28 mouse cellular contexts compared by ENCODE assay signal in the genomic region with DNA sequence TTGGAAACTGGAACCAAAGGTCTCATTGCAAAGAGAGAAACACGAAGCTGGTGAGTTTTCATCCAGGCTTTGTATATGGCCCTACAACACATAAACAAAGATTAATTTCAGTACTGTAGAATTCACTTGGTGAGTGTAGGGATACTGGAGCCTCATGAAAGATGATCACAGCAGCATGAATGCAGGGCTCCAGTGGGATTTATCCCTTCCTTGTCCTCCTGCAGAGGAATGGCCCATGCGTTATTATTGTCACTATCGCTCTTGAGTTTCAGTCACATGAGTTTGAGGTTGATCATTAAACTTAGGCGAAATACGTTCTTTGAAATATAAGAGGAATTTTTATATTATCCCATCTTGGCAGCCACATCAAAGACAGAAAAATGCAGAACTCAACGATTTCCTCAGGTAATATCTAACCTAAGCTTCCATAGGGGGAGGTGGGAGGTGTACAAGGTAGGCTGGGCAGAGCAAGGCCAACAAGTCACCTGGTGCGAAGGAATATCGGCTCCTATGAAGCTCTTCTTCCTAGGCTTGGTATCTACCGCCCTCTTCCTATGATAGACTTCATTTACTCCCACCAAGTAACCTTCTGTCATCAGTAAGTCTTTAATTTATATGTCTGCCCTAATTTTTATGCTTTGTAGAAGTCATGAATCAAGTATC.
DNase-seq lines count a peak whose midpoint lies in the region; ATAC-seq and TF ChIP-seq lines count a peak whose summit lies in the region.
"Had no signal": no experiment of that assay in that cellular context is flagged by ENCODE, and none has a peak within 500 bp of the region (broad histone marks: within the 10 kb centered on the region; RNA-seq: fewer than 3 reads in every experiment).

No protein-coding gene starts in this region.

- no peak for ATAC-seq in heart, embryonic 13.5 days (ENCODE audit: extremely low read depth, insufficient number of reproducible peaks, low FRiP score, low TSS enrichment)
- no peak for ATAC-seq in kidney, embryonic 14.5 days (ENCODE audit: low FRiP score, low TSS enrichment)
- ATAC-seq in intestine, embryonic 15.5 days, result peak; percentile 88
- ATAC-seq: forebrain, embryonic 16.5 days; Patski had no signal

- no peak for TF ChIP-seq POLR2A in small intestine, adult 2 months (IDR thresholded peaks at IDR 0.05; ENCODE audit: low read depth, low read length)

- H3K4me3 ChIP-seq in heart, embryonic 13.5 days, result no peak overlapping the region
- H3K4me3 ChIP-seq in kidney, embryonic 14.5 days (ENCODE audit: low read length), result no peak overlapping the region
- no peak overlapping the region for H3K4me3 ChIP-seq in intestine, embryonic 15.5 days (replicated peaks)
- H3K4me3 ChIP-seq in small intestine, adult 2 months (ENCODE audit: low read depth, low read length), result no peak overlapping the region
- H3K4me3 ChIP-seq: forebrain, embryonic 10.5 days; hindbrain, embryonic 15.5 days; limb, embryonic 15.5 days; megakaryocyte, embryonic 14.5 days; neural tube, embryonic 12.5 days had no signal

- 81% methylated on average over 9 of the region's 9 CpGs for WGBS in heart, embryonic 13.5 days
- WGBS in kidney, embryonic 14.5 days, result 81% methylated on average over 9 of the region's 9 CpGs
- WGBS in intestine, embryonic 15.5 days, result 68% methylated on average over 9 of the region's 9 CpGs
- WGBS in small intestine, adult 2 months, result 27% methylated on average over 9 of the region's 9 CpGs

- intact Hi-C loops in heart, postnatal 10 days (cut with DNase I), result no loop called here

- 0 out of 2 replicates have a peak overlapping the region, but pooled peaks have one; percentile 30 for H3K4me2 ChIP-seq in heart, embryonic 13.5 days
- H3K4me2 ChIP-seq in kidney, embryonic 14.5 days (replicated peaks; ENCODE audit: low read depth, low read length), result no peak overlapping the region
- H3K4me2 ChIP-seq in intestine, embryonic 15.5 days (replicated peaks), result peak overlapping the region; percentile 9; the same call in 1 of the 2 replicates
- H3K4me2 ChIP-seq: hindbrain, embryonic 15.5 days; limb, embryonic 15.5 days; lung, embryonic 14.5 days; neural tube, embryonic 12.5 days had no signal

- DNase-seq in heart, postnatal 10 days, result no peak
- DNase-seq in kidney, adult 18-20 months, result no peak
- DNase-seq in right cerebral cortex, adult 18-20 months, result no peak
- DNase-seq: adrenal gland, postnatal 36 days; B cell, adult 2 months; cerebellum, adult 11 months; cerebellum, adult 9-11 months; gastrocnemius, postnatal 25 days; heart, postnatal 4 days; left cerebral cortex, postnatal 4 days; lung, embryonic 14.5 days; midbrain, embryonic 14.5 days; retina, postnatal 1 day; thymus, postnatal 14 days had no signal

- no peaks in the 10 kb centered on the region for H3K9me3 ChIP-seq in heart, embryonic 13.5 days
- H3K9me3 ChIP-seq in kidney, embryonic 14.5 days (ENCODE audit: control insufficient read depth, low read length), result no peaks in the 10 kb centered on the region
- no peaks in the 10 kb centered on the region for H3K9me3 ChIP-seq in intestine, embryonic 15.5 days
- H3K9me3 ChIP-seq: forebrain, embryonic 10.5 days; hindbrain, embryonic 15.5 days; limb, embryonic 15.5 days; neural tube, embryonic 12.5 days had no signal

- H3K36me3 ChIP-seq in heart, embryonic 13.5 days, result no peaks in the 10 kb centered on the region
- no peaks in the 10 kb centered on the region for H3K36me3 ChIP-seq in kidney, embryonic 14.5 days (ENCODE audit: control insufficient read depth, insufficient read depth, low read length)
- H3K36me3 ChIP-seq in intestine, embryonic 15.5 days, result no peaks in the 10 kb centered on the region
- no peaks in the 10 kb centered on the region for H3K36me3 ChIP-seq in small intestine, adult 2 months (ENCODE audit: control insufficient read depth, insufficient read depth, low read length)
- H3K36me3 ChIP-seq: forebrain, embryonic 10.5 days; G1E; hindbrain, embryonic 15.5 days; limb, embryonic 15.5 days; neural tube, embryonic 12.5 days had no signal

- TF ChIP-seq CTCF in small intestine, adult 2 months (IDR thresholded peaks at IDR 0.05; ENCODE audit: extremely low read depth, insufficient read length, insufficient replicate concordance, low read depth, low read length), result no peak

- no peak overlapping the region for H3K9ac ChIP-seq in heart, embryonic 13.5 days
- no peak overlapping the region for H3K9ac ChIP-seq in kidney, embryonic 14.5 days (ENCODE audit: low read depth, low read length)
- H3K9ac ChIP-seq in intestine, embryonic 15.5 days, result no peak overlapping the region
- H3K9ac ChIP-seq: hindbrain, embryonic 15.5 days; limb, embryonic 15.5 days; liver, embryonic 14.5 days; lung, embryonic 14.5 days; neural tube, embryonic 12.5 days had no signal

- peaks cover 43% of the 10 kb centered on the region for H3K4me1 ChIP-seq in heart, embryonic 13.5 days
- no peaks in the 10 kb centered on the region for H3K4me1 ChIP-seq in kidney, embryonic 14.5 days (ENCODE audit: control insufficient read depth, insufficient read depth, low read length)
- H3K4me1 ChIP-seq in intestine, embryonic 15.5 days (replicated peaks), result 0 out of 2 replicates have a peak, but pooled peaks cover 6% of the 10 kb centered on the region
- H3K4me1 ChIP-seq in small intestine, adult 2 months (ENCODE audit: control insufficient read depth, insufficient read depth, insufficient read length, low read length), result no peaks in the 10 kb centered on the region
- H3K4me1 ChIP-seq: limb, embryonic 15.5 days; megakaryocyte, embryonic 14.5 days had no signal

- H3K27me3 ChIP-seq in heart, embryonic 13.5 days (replicated peaks), result no peaks in the 10 kb centered on the region
- no peaks in the 10 kb centered on the region for H3K27me3 ChIP-seq in kidney, embryonic 14.5 days (ENCODE audit: control insufficient read depth, insufficient read depth, low read length)
- no peaks in the 10 kb centered on the region for H3K27me3 ChIP-seq in intestine, embryonic 15.5 days (replicated peaks)
- H3K27me3 ChIP-seq in small intestine, adult 2 months (ENCODE audit: control insufficient read depth, insufficient read depth, low read length), result no peaks in the 10 kb centered on the region
- H3K27me3 ChIP-seq: CH12.LX; hindbrain, embryonic 15.5 days; limb, embryonic 15.5 days; megakaryocyte, embryonic 14.5 days; neural tube, embryonic 12.5 days; Patski had no signal

- H3K27ac ChIP-seq in heart, embryonic 13.5 days (replicated peaks), result peak overlapping the region; percentile 78
- H3K27ac ChIP-seq in kidney, embryonic 14.5 days (ENCODE audit: low read depth, low read length), result peak overlapping the region; percentile 37; the same call in 1 of the 2 replicates
- H3K27ac ChIP-seq in intestine, embryonic 15.5 days, result peak overlapping the region; percentile 70
- peak overlapping the region; percentile 41; the same call in 1 of the 2 replicates for H3K27ac ChIP-seq in small intestine, adult 2 months (ENCODE audit: insufficient read depth, low read depth, low read length)
- H3K27ac ChIP-seq: forebrain, embryonic 10.5 days; hindbrain, embryonic 15.5 days; limb, embryonic 15.5 days; liver, embryonic 14.5 days; neural tube, embryonic 12.5 days had no signal
